Mouse (Mus musculus) 416B (cell line): ENCODE results near the gene Tcn2.
A peak's percentile ranks its signal among the peaks of the same experiment; 100 is the strongest.

ENCODE experiments used
- DNase-seq: peaks from one replicate; pipeline ENCODE4 v3.0.0; 2011; ENCODE audit warnings: low read depth

Tcn2 gene

GRCm38 (mm10) chr11:3894406-3895281 lies 37.3 kb downstream of the Tcn2 start, which contains the start of the genes 4921536K21Rik and Dusp18:
Gene 4921536K21Rik (minus strand): TSS chr11:3895098.
Gene Dusp18 (plus strand): TSS chr11:3895240.
- no peak for DNase-seq

- DNase-seq, result no peak
These were observed 38.0 kb downstream of the Tcn2 start for GRCm38 (mm10) chr11:3893970-3894369.

- DNase-seq, result no peak
These were observed 44.6 kb downstream of the Tcn2 start for GRCm38 (mm10) chr11:3887331-3887730.

GRCm38 (mm10) chr11:3883711-3884110 lies 48.2 kb downstream of the Tcn2 start:
- DNase-seq, result no peak

GRCm38 (mm10) chr11:3879836-3880235 lies 52.1 kb downstream of the Tcn2 start:
- DNase-seq, result peak; percentile 80

GRCm38 (mm10) chr11:3878660-3879059 lies 53.3 kb downstream of the Tcn2 start:
- peak; percentile 39 for DNase-seq

GRCm38 (mm10) chr11:3876419-3876818 lies 55.5 kb downstream of the Tcn2 start:
- no peak for DNase-seq
